Mouse (Mus musculus) heart, adult 9 months (tissue): ENCODE results near the gene Foxo4.

Experiments
- DNase-seq, 2 experiments: peaks; one replicate each; pipeline ENCODE4 v3.0.0; 2022; ENCODE audit warnings: low spot score in 2 of 2

Foxo4 gene

GRCm38 (mm10) chrX:101290111-101290510 is 35.8 kb downstream of the Foxo4 start:
- DNase-seq: no peak

- no peak for DNase-seq
These were observed 44.7 kb downstream of the Foxo4 start, which contains the start of gene Nlgn3 for GRCm38 (mm10) chrX:101299055-101299454. TSS of gene Nlgn3 (plus strand) at chrX:101299168.

GRCm38 (mm10) chrX:101299473-101300426 is 45.4 kb downstream of the Foxo4 start:
- DNase-seq: no peak

GRCm38 (mm10) chrX:101300427-101301030 is 46.2 kb downstream of the Foxo4 start:
- no peak for DNase-seq

GRCm38 (mm10) chrX:101301654-101302053 is 47.3 kb downstream of the Foxo4 start:
- no peak for DNase-seq

DNA sequence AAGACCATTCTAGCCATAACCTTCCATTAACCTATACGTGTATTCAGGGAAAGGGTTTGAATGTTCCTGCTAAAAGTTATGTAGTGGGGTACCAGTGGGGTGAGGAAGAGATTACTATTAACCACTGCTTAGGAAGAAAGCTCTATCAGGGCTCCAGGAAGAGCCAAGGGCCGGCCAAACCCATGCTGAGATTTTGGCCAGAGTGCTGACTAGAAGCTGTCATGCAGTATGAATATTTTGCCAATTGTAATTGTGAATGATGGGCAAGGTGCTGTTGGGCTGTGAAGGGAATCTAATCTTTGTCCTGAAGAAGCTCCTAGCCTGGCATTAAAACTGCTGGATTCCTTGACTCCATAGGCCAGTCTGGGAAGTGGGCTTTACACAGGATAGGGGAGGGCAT is 50.3 kb downstream of the Foxo4 start:
- DNase-seq: no peak

DNA sequence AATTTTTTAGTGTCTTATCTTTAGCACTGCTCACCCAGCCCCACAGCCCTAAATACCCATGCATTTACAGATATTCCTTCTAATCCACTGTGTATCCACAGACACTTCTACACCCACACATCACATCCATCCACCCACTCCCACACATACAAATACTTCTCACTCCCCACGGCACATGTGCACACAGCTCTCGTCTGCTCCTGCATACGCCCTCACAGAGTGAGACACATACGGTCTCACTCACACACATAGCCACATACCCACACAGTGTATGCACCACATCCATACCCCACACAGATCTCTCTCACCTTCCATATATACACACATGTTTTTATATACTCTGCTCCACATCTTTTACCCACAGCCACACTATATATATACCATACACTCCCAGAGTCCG is 55.0 kb downstream of the Foxo4 start:
- DNase-seq: no peak
